Mouse (Mus musculus) lung, postnatal 0 days (tissue): Measurements from ENCODE around the gene Tgm4.

Experiments used
- CTCF ChIP-seq: IDR thresholded peaks from 2 replicates; pipeline ENCODE4 v1.5.1; 2016; ENCODE audit warnings: antibody characterized with exemption, mild to moderate bottlenecking
- EP300 ChIP-seq: IDR thresholded peaks from 2 replicates; pipeline ENCODE4 v1.6.1; 2016; ENCODE audit warnings: antibody characterized with exemption, mild to moderate bottlenecking, control low read depth

DNA sequence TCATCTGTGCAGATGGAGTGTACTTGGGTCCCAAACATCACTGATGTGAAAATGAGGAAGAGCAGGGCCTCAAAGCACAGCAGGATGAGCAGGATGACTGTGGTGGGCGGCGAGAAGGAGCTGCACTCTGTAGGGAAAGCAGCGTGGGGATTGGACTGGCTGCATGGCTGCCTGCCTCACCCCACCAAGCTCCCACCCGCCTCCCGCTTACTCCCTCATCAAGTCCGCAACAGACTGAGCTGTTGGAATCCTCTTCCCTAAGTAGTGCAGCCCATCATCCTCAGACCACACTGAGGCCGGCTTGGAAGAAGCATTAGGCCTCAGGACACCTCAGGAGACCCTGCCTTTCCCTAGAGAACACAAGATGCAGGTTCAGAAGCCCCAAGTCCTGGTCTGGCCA lies 45.8 kb downstream of the Tgm4 start:
- TF ChIP-seq CTCF (no peak), EP300 (no peak)
